Mouse (Mus musculus) layer of hippocampus, adult 2 months (tissue): Measurements from ENCODE around the gene Tmpo. TPM values are rescaled to one million over a fixed set of nuclear protein-coding genes. Genes with fewer than 3 reads are reported as not detected.

Experiments used
- DNase-seq, 2 experiments: peaks; one replicate each; pipeline ENCODE4 v3.0.0; 2022; ENCODE audit warnings: low spot score in 2 of 2
- H3K27ac ChIP-seq: fragments of 200-600 bp; 2 replicates; pipeline ENCODE4 v1.8.1; 2022
- H3K4me3 ChIP-seq: fragments of 200-600 bp; 2 replicates; pipeline ENCODE4 v1.8.1; 2022; ENCODE audit warnings: mild to moderate bottlenecking
- CTCF ChIP-seq: fragments of 200-600 bp; conservative IDR thresholded peaks from 2 replicates; pipeline ENCODE4 v1.8.1; 2022; ENCODE audit warnings: antibody characterized with exemption, mild to moderate bottlenecking, moderate library complexity
- total RNA-seq, 2 experiments: library from RNA; stranded (reverse); gene quantifications; 2 replicates each; pipeline ENCODE4 v1.2.3; 2021

Gene Tmpo
- total RNA-seq, 2 experiments from 2014 or later = 37.5 to 39.7 TPM

DNA sequence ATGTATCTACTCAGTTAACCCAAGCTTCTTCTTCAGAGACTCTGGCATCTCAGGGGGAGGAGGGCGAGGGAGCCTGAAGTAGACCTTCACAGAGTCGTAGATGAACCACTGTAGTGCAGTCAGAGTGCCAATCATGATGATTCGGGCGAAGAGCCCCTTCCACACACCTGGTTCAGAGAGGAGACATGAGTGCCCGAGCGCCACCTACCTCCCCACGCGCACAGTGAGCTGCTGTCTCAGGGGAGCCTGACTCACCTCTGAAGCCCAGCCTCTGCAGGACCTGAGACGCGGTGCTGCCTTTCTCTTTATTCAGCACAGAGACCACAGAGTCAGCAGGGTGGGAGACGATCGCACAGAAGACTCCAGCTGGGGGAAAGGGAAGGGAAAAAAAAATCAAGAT lies 64.2 kb downstream of the Tmpo start:
- no peak overlapping the region for H3K27ac ChIP-seq
- no peak for TF ChIP-seq CTCF
- H3K4me3 ChIP-seq = no peak overlapping the region
- DNase-seq = no peak

DNA sequence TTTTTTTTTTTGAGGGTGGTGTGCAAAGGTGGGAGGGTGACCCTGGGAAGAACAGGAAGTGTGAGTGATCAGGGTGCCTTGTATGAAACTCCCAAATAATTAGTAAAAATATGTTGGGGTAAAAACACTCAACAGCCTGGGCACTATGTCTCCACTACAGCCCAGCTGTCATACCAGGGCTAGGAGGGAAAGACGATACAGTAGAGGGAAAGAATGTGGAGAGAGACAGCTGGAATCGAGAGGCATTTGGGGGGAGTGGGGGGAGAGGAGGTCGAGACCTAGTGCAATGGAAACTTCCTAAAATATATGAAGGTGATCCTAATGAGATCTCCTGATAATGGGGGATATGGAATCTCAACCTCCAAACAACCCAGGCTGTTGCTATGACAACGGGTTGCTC lies 71.3 kb downstream of the Tmpo start:
- H3K27ac ChIP-seq = no peak overlapping the region
- no peak overlapping the region for H3K4me3 ChIP-seq
- no peak for TF ChIP-seq CTCF
- no peak for DNase-seq

DNA sequence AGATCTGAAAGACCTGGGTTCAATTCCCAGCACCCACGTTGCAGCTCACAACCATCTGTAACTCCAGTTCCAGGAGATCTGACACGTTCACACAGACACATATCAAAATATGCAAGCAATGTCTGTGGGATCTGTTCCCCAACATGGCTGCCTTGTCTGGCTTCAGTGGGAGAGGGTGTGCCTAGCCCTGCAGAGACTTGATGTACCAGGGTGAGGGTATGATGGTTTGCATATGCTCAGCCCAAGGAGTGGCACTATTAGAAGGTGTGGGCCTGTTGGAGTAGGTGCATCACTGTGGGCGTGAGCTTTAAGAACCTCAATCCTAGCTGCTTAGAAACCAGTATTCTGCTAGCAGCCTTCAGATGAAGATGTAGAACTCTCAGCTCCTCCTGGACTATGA lies 75.1 kb downstream of the Tmpo start:
- TF ChIP-seq CTCF = no peak
- DNase-seq = no peak

DNA sequence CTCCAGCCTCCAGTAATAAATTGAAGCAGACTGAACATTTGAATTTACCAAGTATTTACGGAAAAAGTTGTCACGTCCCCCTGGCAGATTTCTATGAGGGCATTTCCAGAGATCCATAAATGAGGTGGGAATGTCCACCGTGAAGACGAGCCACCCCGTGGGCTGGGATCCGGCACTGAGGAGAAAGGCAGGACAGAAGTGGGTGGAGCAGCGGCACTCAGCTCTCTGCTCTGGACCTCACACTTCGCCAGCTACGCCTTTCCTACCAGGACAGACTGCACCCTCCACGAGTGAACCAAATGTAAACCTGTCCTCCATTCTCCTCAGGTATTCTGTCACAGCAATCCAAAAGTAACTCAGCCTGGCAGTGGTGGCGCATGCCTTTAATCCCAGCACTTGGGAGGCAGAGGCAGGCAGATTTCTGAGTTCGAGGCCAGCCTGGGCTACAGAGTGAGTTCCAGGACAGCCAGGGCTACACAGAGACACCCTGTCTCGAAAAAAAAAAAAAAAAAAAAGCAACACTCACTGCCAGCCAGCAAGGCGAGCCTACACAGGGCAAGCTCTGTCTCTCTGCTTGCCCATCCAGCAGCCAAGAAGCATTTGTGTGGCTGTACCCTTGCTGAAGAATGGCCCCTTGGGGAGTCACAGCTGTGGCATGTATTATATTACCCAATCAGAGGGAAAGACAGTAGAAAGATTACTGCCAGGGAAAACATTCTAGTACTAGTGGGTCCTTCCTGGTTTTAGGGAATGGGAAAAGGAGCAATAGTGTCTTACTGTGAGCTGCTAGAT lies 78.1 kb downstream of the Tmpo start:
- no peak for TF ChIP-seq CTCF
- Histone ChIP-seq H3K4me3 (no peak overlapping the region), H3K27ac (no peak overlapping the region)
- DNase-seq = no peak

More for the DNA sequence above, 75.1 kb downstream of the Tmpo start:
- no peak overlapping the region for H3K27ac ChIP-seq
- no peak overlapping the region for H3K4me3 ChIP-seq

DNA sequence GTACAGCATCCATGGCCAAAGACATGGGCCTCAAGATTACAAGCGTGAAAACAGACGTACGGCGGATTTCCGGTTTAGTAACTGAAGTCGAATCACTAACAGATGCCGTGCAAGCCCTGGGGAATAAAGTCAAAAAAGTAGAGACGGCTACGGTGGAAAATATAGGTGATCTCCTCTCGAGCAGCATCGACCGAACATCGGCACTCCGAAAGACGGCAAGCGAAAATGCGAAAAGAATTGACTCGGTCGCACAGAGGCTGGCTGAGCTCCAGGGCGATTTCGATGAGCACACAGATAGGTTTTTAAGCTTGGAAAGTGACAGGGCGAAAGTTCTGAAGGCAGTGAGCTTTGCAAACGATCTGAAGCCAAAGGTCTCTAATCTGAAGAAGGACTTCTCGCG lies 79.2 kb downstream of the Tmpo start:
- H3K4me3 ChIP-seq = no peak overlapping the region
- no peak for TF ChIP-seq CTCF
- no peak overlapping the region for H3K27ac ChIP-seq
- no peak for DNase-seq

DNA sequence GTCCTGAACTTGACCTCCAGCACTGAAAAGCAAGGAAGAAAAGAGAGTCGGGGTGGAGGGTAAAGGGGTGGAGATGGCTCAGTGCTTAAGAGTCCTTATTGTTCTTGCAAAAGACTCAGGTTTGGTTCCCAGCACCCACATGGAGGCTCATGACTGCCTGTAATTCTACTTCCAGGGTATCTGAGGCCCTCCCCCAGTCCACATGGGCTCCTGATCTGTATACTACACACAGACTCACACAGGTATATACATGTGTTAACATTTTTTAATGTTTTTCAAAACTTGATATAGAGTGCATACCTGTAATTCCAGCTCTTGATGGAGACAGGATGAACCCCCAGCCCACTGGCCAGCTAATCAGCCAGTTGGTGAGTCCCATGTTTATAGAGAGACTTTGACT lies 81.0 kb downstream of the Tmpo start:
- DNase-seq = no peak
- Histone ChIP-seq H3K27ac (no peak overlapping the region), H3K4me3 (no peak overlapping the region)
- no peak for TF ChIP-seq CTCF

DNA sequence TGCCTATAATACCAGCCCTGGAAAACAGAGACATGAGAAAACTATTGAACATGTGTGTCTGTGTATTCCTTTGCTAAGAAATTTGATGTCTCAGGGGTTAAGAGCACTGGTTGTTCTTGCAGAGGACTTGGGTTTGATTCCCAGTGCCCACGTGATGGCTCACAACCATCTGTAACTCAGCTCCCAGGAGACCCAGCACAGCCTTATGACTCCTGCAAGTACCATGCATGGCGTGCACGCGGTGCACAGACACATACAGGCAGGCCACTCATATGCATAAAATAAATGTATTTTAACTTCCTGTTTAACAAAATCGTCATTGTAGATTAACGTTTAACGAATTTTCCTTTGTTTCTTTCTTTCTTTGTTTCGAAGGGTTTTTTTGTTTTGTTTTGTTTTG lies 83.1 kb downstream of the Tmpo start:
- no peak for TF ChIP-seq CTCF
- Histone ChIP-seq H3K27ac (no peak overlapping the region), H3K4me3 (no peak overlapping the region)
- no peak for DNase-seq

Other genes starting within 250 kb of the Tmpo start
- 10 to 100 TPM; 12.7 to 15.4 TPM for gene Apaf1, start 98.5 kb downstream of the Tmpo start, total RNA-seq
- 10 to 100 TPM; 16.3 to 17.2 TPM for gene Ikbip, start 98.4 kb downstream of the Tmpo start, total RNA-seq
- 100 to 1,000 TPM; 485 to 491 TPM for gene Slc25a3, start 57.3 kb downstream of the Tmpo start, total RNA-seq